Mouse (Mus musculus): ENCODE data around the gene Trim30b. TPM values are rescaled to one million over a fixed set of nuclear protein-coding genes. Genes with fewer than 3 reads are reported as not detected.
A peak's percentile ranks its signal among the peaks of the same experiment; 100 is the strongest.
"Not testable (repeated sequence)": the region's sequence is repeated elsewhere in the genome, so short reads cannot be mapped to it uniquely, and the experiment has no call there.

The Trim30b gene
- polyA plus RNA-seq (2012; ENCODE audit: insufficient read depth, insufficient read length, missing spikeins): 3.0 and 3.3 TPM in 2 replicates

GRCm38 (mm10) chr7:104369736-104370414 lies at the start of gene Trim30b:
Gene Trim30b (minus strand): TSS chr7:104369884.
- H3K4me1 ChIP-seq (ENCODE audit: control insufficient read depth, insufficient read depth, low read length): peaks cover 12% of the 10 kb centered on the region
- TF ChIP-seq CTCF (IDR thresholded peaks at IDR 0.05; ENCODE audit: low read depth, low read length) (no peak), POLR2A (IDR thresholded peaks at IDR 0.05; ENCODE audit: borderline replicate concordance, low read depth, low read length) (no peak)
- H3K27ac ChIP-seq (ENCODE audit: insufficient read depth, low read depth, low read length): peak within 1 kb of the TSS; percentile 67
- no peak within 1 kb of the TSS for H3K4me3 ChIP-seq (ENCODE audit: insufficient read depth, low read length)

- peaks cover 16% of the 10 kb centered on the region for H3K4me1 ChIP-seq (ENCODE audit: control insufficient read depth, insufficient read depth, low read length)
- TF ChIP-seq CTCF (IDR thresholded peaks at IDR 0.05; ENCODE audit: low read depth, low read length) (no peak), POLR2A (IDR thresholded peaks at IDR 0.05; ENCODE audit: borderline replicate concordance, low read depth, low read length) (no peak)
- H3K27ac ChIP-seq (ENCODE audit: insufficient read depth, low read depth, low read length): no peak overlapping the region
- no peak overlapping the region for H3K4me3 ChIP-seq (ENCODE audit: insufficient read depth, low read length)
These were observed 34.8 kb upstream of the Trim30b start for GRCm38 (mm10) chr7:104404460-104404950.

GRCm38 (mm10) chr7:104401140-104401539 lies 31.5 kb upstream of the Trim30b start:
- Histone ChIP-seq H3K27ac (ENCODE audit: insufficient read depth, low read depth, low read length) (peak overlapping the region; percentile 80), H3K4me3 (ENCODE audit: insufficient read depth, low read length) (no peak overlapping the region), H3K4me1 (ENCODE audit: control insufficient read depth, insufficient read depth, low read length) (peaks cover 20% of the 10 kb centered on the region)
- TF ChIP-seq CTCF (IDR thresholded peaks at IDR 0.05; ENCODE audit: low read depth, low read length) (no peak), POLR2A (IDR thresholded peaks at IDR 0.05; ENCODE audit: borderline replicate concordance, low read depth, low read length) (no peak)

- Histone ChIP-seq H3K27ac (ENCODE audit: insufficient read depth, low read depth, low read length) (peak within 1 kb of the TSS; percentile 80), H3K4me3 (ENCODE audit: insufficient read depth, low read length) (no peak within 1 kb of the TSS), H3K4me1 (ENCODE audit: control insufficient read depth, insufficient read depth, low read length) (peaks cover 20% of the 10 kb centered on the region)
- TF ChIP-seq POLR2A (IDR thresholded peaks at IDR 0.05; ENCODE audit: borderline replicate concordance, low read depth, low read length) (no peak), CTCF (IDR thresholded peaks at IDR 0.05; ENCODE audit: low read depth, low read length) (no peak)
These were observed 31.0 kb upstream of the Trim30b start, which contains the start of gene Trim30c for GRCm38 (mm10) chr7:104400698-104401097. Gene Trim30c (minus strand): TSS chr7:104400837.

- Histone ChIP-seq H3K4me1 (ENCODE audit: control insufficient read depth, insufficient read depth, low read length) (peaks cover 20% of the 10 kb centered on the region), H3K4me3 (ENCODE audit: insufficient read depth, low read length) (no peak overlapping the region), H3K27ac (ENCODE audit: insufficient read depth, low read depth, low read length) (no peak overlapping the region; the same call in 1 of the 2 replicates)
- TF ChIP-seq CTCF (IDR thresholded peaks at IDR 0.05; ENCODE audit: low read depth, low read length) (no peak), POLR2A (IDR thresholded peaks at IDR 0.05; ENCODE audit: borderline replicate concordance, low read depth, low read length) (no peak)
These were observed 28.8 kb upstream of the Trim30b start for GRCm38 (mm10) chr7:104398492-104398891.

- TF ChIP-seq CTCF (IDR thresholded peaks at IDR 0.05; ENCODE audit: low read depth, low read length) (no peak), POLR2A (IDR thresholded peaks at IDR 0.05; ENCODE audit: borderline replicate concordance, low read depth, low read length) (no peak)
- H3K4me1 ChIP-seq (ENCODE audit: control insufficient read depth, insufficient read depth, low read length): peaks cover 12% of the 10 kb centered on the region
- no peak overlapping the region for H3K27ac ChIP-seq (ENCODE audit: insufficient read depth, low read depth, low read length)
- H3K4me3 ChIP-seq (ENCODE audit: insufficient read depth, low read length): no peak overlapping the region
These were observed 3.3 kb downstream of the Trim30b start for GRCm38 (mm10) chr7:104366339-104366738.

- TF ChIP-seq CTCF (IDR thresholded peaks at IDR 0.05; ENCODE audit: low read depth, low read length) (no peak), POLR2A (IDR thresholded peaks at IDR 0.05; ENCODE audit: borderline replicate concordance, low read depth, low read length) (no peak)
- Histone ChIP-seq H3K27ac (ENCODE audit: insufficient read depth, low read depth, low read length) (no peak overlapping the region), H3K4me1 (ENCODE audit: control insufficient read depth, insufficient read depth, low read length) (0 out of 2 replicates have a peak, but pooled peaks cover 4% of the 10 kb centered on the region), H3K4me3 (ENCODE audit: insufficient read depth, low read length) (no peak overlapping the region; the same call in 1 of the 2 replicates)
These were observed 16.1 kb downstream of the Trim30b start for GRCm38 (mm10) chr7:104353600-104353967.

- peak within 1 kb of the TSS; percentile 75 for H3K27ac ChIP-seq (ENCODE audit: insufficient read depth, low read depth, low read length)
- TF ChIP-seq POLR2A (IDR thresholded peaks at IDR 0.05; ENCODE audit: borderline replicate concordance, low read depth, low read length): no peak
- no peak for TF ChIP-seq CTCF (IDR thresholded peaks at IDR 0.05; ENCODE audit: low read depth, low read length)
- H3K4me3 ChIP-seq (ENCODE audit: insufficient read depth, low read length): peak within 1 kb of the TSS; percentile 68
- H3K4me1 ChIP-seq (ENCODE audit: control insufficient read depth, insufficient read depth, low read length): 0 out of 2 replicates have a peak, but pooled peaks cover 4% of the 10 kb centered on the region
These were observed 16.7 kb downstream of the Trim30b start, which contains the start of gene Trim12c for GRCm38 (mm10) chr7:104352717-104353599. Gene Trim12c (minus strand): TSS chr7:104353362.

GRCm38 (mm10) chr7:104348043-104348442 lies 21.6 kb downstream of the Trim30b start:
- not testable (repeated sequence) for H3K27ac ChIP-seq (ENCODE audit: insufficient read depth, low read depth, low read length); H3K4me1 ChIP-seq (ENCODE audit: control insufficient read depth, insufficient read depth, low read length); H3K4me3 ChIP-seq (ENCODE audit: insufficient read depth, low read length)

GRCm38 (mm10) chr7:104340744-104341143 lies 28.9 kb downstream of the Trim30b start:
- not testable (repeated sequence) for H3K4me1 ChIP-seq (ENCODE audit: control insufficient read depth, insufficient read depth, low read length); H3K4me3 ChIP-seq (ENCODE audit: insufficient read depth, low read length)

GRCm38 (mm10) chr7:104335547-104335946 lies 34.1 kb downstream of the Trim30b start:
- not testable (repeated sequence) for H3K27ac ChIP-seq (ENCODE audit: insufficient read depth, low read depth, low read length); H3K4me3 ChIP-seq (ENCODE audit: insufficient read depth, low read length); H3K4me1 ChIP-seq (ENCODE audit: control insufficient read depth, insufficient read depth, low read length)

More at GRCm38 (mm10) chr7:104340744-104341143, 28.9 kb downstream of the Trim30b start:
- H3K27ac ChIP-seq (ENCODE audit: insufficient read depth, low read depth, low read length): not testable (repeated sequence)

GRCm38 (mm10) chr7:104329171-104329570 lies 40.5 kb downstream of the Trim30b start, which contains the start of gene Trim34b:
Gene Trim34b (plus strand): TSS chr7:104329471.
- not testable (repeated sequence) for H3K27ac ChIP-seq (ENCODE audit: insufficient read depth, low read depth, low read length)

More at GRCm38 (mm10) chr7:104329171-104329570, 40.5 kb downstream of the Trim30b start, which contains the start of gene Trim34b:
- not testable (repeated sequence) for H3K4me3 ChIP-seq (ENCODE audit: insufficient read depth, low read length); H3K4me1 ChIP-seq (ENCODE audit: control insufficient read depth, insufficient read depth, low read length)
